Mouse (Mus musculus): ENCODE results near the gene Tubgcp6. TPM values are rescaled to one million over a fixed set of nuclear protein-coding genes. Genes with fewer than 3 reads are reported as not detected.

The Tubgcp6 gene
- total RNA-seq, 2 experiments from 2014 or later, result 20.2 to 23.4 TPM

- ATAC-seq (replicated peaks; ENCODE audit: poor library complexity, severe bottlenecking), result no peak
Measured at GRCm38 (mm10) chr15:89069336-89069840, 53.5 kb downstream of the Tubgcp6 start.

DNA sequence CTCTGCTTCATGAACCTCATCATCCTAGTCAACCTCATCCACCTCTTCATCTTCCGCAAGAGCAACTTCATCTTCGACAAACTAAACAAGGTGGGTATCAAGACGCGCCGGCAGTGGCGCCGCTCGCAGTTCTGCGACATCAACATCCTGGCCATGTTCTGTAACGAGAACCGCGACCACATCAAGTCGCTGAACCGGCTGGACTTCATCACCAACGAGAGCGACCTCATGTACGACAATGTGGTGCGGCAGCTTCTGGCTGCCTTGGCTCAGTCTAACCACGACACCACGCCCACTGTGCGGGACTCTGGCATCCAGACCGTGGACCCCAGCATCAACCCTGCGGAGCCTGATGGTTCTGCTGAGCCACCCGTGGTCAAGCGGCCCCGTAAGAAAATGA lies 54.7 kb downstream of the Tubgcp6 start:
- ATAC-seq (replicated peaks; ENCODE audit: poor library complexity, severe bottlenecking), result no peak

GRCm38 (mm10) chr15:89067609-89068008 lies 55.3 kb downstream of the Tubgcp6 start:
- ATAC-seq (replicated peaks; ENCODE audit: poor library complexity, severe bottlenecking), result peak; percentile 63

- no peak for ATAC-seq (replicated peaks; ENCODE audit: poor library complexity, severe bottlenecking)
Measured at GRCm38 (mm10) chr15:89064891-89065290, 58.0 kb downstream of the Tubgcp6 start.

GRCm38 (mm10) chr15:89063536-89063935 lies 59.4 kb downstream of the Tubgcp6 start:
- ATAC-seq (replicated peaks; ENCODE audit: poor library complexity, severe bottlenecking), result no peak

GRCm38 (mm10) chr15:89063001-89063400 lies 59.9 kb downstream of the Tubgcp6 start:
- no peak for ATAC-seq (replicated peaks; ENCODE audit: poor library complexity, severe bottlenecking)

DNA sequence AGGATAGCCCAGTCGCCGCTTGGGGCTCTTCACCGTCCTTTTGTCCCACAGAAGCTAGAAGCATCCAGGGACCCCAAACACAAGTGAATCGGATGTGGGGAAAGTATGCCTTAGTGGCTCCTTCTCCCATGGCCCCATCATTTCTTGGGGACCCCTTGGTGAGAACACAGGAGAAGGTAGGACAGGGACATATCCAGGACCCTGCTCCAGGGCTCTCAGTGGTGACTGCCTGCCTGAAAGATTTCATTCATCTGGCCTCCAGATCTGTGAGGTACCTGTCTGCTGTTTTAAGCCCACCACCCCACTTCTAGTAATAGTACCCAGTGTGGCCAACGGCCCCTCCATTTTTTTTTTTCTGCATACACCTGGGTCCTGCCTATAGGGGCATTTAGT lies 60.4 kb downstream of the Tubgcp6 start:
- no peak for ATAC-seq (replicated peaks; ENCODE audit: poor library complexity, severe bottlenecking)

GRCm38 (mm10) chr15:89061761-89062517 lies 61.0 kb downstream of the Tubgcp6 start:
- ATAC-seq (replicated peaks; ENCODE audit: poor library complexity, severe bottlenecking), result no peak

GRCm38 (mm10) chr15:89060811-89061460 lies 62.0 kb downstream of the Tubgcp6 start:
- no peak for ATAC-seq (replicated peaks; ENCODE audit: poor library complexity, severe bottlenecking)

DNA sequence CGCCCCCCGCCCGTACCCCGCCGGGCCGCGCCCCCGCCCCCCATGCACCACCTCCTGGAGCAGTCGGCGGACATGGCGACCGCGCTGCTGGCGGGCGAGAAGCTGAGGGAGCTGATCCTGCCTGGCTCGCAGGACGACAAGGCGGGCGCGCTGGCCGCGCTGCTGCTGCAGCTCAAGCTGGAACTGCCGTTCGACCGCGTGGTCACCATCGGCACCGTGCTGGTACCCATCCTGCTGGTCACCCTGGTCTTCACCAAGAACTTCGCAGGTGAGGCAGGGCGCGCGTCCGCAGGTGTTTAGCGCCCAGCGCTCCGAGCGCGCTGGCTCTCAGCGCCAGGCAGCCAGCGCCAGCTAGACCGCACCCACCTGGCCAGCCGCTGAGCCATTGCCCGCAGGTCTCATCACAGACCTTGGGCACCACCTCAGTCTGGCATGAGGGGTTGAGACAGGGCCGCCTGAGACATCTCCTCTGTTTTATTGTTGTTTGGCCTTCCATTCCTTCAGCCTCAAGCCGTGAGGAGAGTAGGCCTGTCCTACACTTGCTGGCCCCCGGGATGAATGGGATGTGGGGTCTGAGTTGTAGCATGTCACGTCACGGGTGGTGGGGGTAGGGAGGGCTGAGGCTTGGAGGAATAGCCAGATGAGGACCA lies 62.8 kb downstream of the Tubgcp6 start:
- 0 out of 2 replicates have a peak, but pooled peaks have one; percentile 29 for ATAC-seq (replicated peaks; ENCODE audit: poor library complexity, severe bottlenecking)

DNA sequence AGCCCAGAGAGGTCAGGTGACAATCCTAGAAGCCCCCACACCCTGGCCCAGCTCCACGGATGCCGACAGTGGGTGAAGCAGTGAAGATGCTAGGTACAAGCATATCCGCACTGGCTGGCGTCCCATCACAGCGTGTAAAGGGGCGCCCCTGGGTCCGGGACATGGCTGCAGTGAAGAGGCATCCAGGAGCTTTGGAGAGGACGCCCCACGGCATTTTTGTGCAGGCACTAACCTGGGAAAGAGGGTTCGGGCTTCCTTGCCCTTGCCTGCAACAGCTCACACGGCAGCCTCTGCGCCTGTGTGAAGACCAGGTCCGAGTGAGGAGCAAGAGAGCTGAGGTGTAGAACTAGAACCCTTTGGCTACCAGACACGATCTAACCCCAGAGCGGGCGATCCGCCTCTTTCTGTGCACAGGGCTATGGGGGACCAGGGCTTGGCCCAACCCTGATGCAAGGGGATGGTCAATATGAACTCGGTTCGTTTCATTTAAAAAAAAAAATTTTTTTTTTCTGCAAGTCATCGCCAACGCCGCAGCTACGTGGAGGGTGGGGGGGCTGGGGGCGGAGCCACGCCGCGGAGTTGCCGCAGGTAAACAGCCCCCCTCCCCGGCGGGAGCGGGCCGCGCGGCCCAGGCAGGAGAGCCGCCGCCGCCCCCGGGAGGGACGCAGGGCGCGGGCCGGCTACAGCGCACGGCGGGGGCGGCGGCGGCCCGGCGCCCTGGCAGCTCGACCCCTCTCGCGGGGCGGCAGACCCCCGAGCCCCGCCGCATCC lies 63.6 kb downstream of the Tubgcp6 start, which contains the start of gene Panx2:
Gene Panx2 (plus strand): TSS at position 574 of the 771 bp plus-strand sequence.
- peak; percentile 49 for ATAC-seq (replicated peaks; ENCODE audit: poor library complexity, severe bottlenecking)

DNA sequence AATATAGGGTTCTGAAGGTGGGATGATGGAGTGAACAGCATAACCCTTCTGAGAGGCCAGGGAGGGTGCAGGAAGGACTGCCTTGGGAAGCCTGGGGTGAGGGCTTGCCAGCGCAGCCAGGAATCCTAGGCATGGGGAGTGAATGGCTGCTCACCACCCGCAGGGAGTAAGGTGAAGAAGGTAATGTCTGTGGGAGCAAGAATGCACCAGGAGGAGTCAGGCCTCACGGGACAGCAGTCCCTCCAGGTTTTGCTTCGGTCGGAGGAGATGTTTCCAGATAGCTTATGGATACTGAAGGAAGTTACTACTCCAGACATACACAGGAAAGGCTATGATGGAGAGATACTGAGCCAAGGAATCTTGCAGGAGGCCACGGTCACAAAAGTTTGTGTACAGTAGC lies 64.2 kb downstream of the Tubgcp6 start:
- ATAC-seq (replicated peaks; ENCODE audit: poor library complexity, severe bottlenecking), result no peak

DNA sequence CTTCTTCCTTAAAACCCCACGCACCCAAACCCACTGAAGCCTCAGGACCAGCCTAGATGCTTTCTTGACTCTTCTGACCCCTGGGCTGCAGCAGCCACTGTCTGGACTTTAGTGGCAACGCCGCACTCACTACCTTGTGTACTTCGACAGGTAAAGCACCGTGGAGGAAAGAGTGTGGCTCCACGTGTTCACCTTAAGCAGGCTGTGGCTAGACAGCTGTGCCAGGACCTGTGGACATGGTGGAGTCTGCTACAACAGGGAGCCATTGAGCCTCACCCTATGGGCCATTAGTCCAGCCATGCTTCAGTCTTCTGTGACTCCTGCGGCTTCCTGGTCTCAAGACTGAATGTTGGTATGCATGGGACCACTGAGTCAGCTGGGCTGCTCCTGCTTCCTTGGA lies 68.2 kb downstream of the Tubgcp6 start:
- no peak for ATAC-seq (replicated peaks; ENCODE audit: poor library complexity, severe bottlenecking)

Other genes with a start within 250 kb of the Tubgcp6 start
- not detected in 2 replicates for gene Ttll8, start 168.7 kb downstream of the Tubgcp6 start, total RNA-seq (2014; fragmentation: Nextera tagmentation)
- gene Ttll8, start 168.7 kb downstream of the Tubgcp6 start, total RNA-seq (2017), result not detected in 2 replicates
- gene Mlc1, start 144.1 kb downstream of the Tubgcp6 start, total RNA-seq (2014; fragmentation: Nextera tagmentation), result not detected in 2 replicates
- gene Mlc1, start 144.1 kb downstream of the Tubgcp6 start, total RNA-seq (2017), result not detected in 2 replicates
- not detected in 2 replicates for gene Mov10l1, start 140.2 kb downstream of the Tubgcp6 start, total RNA-seq (2014; fragmentation: Nextera tagmentation)
- gene Mov10l1, start 140.2 kb downstream of the Tubgcp6 start, total RNA-seq (2017), result not detected in 2 replicates
- gene Panx2, start 63.4 kb downstream of the Tubgcp6 start, total RNA-seq (2014; fragmentation: Nextera tagmentation), result not detected in 2 replicates
- not detected in 2 replicates for gene Panx2, start 63.4 kb downstream of the Tubgcp6 start, total RNA-seq (2017)
- gene Trabd, start 48.0 kb downstream of the Tubgcp6 start, total RNA-seq (2014; fragmentation: Nextera tagmentation), result 38.0 and 44.2 TPM in 2 replicates
- gene Trabd, start 48.0 kb downstream of the Tubgcp6 start, total RNA-seq (2017), result 36.9 and 39.8 TPM in 2 replicates
- 11.6 and 21.8 TPM in 2 replicates for gene Selenoo, start 34.0 kb downstream of the Tubgcp6 start, total RNA-seq (2014; fragmentation: Nextera tagmentation)
- 13.6 and 16.2 TPM in 2 replicates for gene Selenoo, start 34.0 kb downstream of the Tubgcp6 start, total RNA-seq (2017)
- 11.3 and 14.7 TPM in 2 replicates for gene Hdac10, start 5.6 kb upstream of the Tubgcp6 start, total RNA-seq (2014; fragmentation: Nextera tagmentation)
- 11.2 and 13.9 TPM in 2 replicates for gene Hdac10, start 5.6 kb upstream of the Tubgcp6 start, total RNA-seq (2017)
- gene Mapk12, start 17.6 kb upstream of the Tubgcp6 start, total RNA-seq (2014; fragmentation: Nextera tagmentation), result not detected in 2 replicates
- 0.93 TPM in 1 of 2 replicates, not detected in the other for gene Mapk12, start 17.6 kb upstream of the Tubgcp6 start, total RNA-seq (2017)
- not detected in 2 replicates for gene Mapk11, start 26.5 kb upstream of the Tubgcp6 start, total RNA-seq (2014; fragmentation: Nextera tagmentation)
- not detected in 2 replicates for gene Mapk11, start 26.5 kb upstream of the Tubgcp6 start, total RNA-seq (2017)
- 19.1 and 23.4 TPM in 2 replicates for gene Plxnb2, start 57.7 kb upstream of the Tubgcp6 start, total RNA-seq (2014; fragmentation: Nextera tagmentation)
- 11.0 and 14.7 TPM in 2 replicates for gene Plxnb2, start 57.7 kb upstream of the Tubgcp6 start, total RNA-seq (2017)
- gene Dennd6b, start 73.4 kb upstream of the Tubgcp6 start, total RNA-seq (2014; fragmentation: Nextera tagmentation), result 4.3 and 6.1 TPM in 2 replicates
- 2.5 and 4.7 TPM in 2 replicates for gene Dennd6b, start 73.4 kb upstream of the Tubgcp6 start, total RNA-seq (2017)
- 9.2 and 10.5 TPM in 2 replicates for gene Ppp6r2, start 88.4 kb upstream of the Tubgcp6 start, total RNA-seq (2014; fragmentation: Nextera tagmentation)
- gene Ppp6r2, start 88.4 kb upstream of the Tubgcp6 start, total RNA-seq (2017), result 5.8 and 6.4 TPM in 2 replicates
- 88.1 and 131 TPM in 2 replicates for gene Sbf1, start 192.2 kb upstream of the Tubgcp6 start, total RNA-seq (2014; fragmentation: Nextera tagmentation)
- 43.1 and 52.0 TPM in 2 replicates for gene Sbf1, start 192.2 kb upstream of the Tubgcp6 start, total RNA-seq (2017)
- not detected in 2 replicates for gene Adm2, start 199.6 kb upstream of the Tubgcp6 start, total RNA-seq (2014; fragmentation: Nextera tagmentation)
- not detected in 2 replicates for gene Adm2, start 199.6 kb upstream of the Tubgcp6 start, total RNA-seq (2017)
- gene Miox, start 211.3 kb upstream of the Tubgcp6 start, total RNA-seq (2014; fragmentation: Nextera tagmentation), result not detected in 2 replicates
- not detected in 2 replicates for gene Miox, start 211.3 kb upstream of the Tubgcp6 start, total RNA-seq (2017)
- 15.4 and 22.3 TPM in 2 replicates for gene Lmf2, start 232.5 kb upstream of the Tubgcp6 start, total RNA-seq (2014; fragmentation: Nextera tagmentation)
- 8.9 and 11.0 TPM in 2 replicates for gene Lmf2, start 232.5 kb upstream of the Tubgcp6 start, total RNA-seq (2017)
- gene Ncaph2, start 232.6 kb upstream of the Tubgcp6 start, total RNA-seq (2014; fragmentation: Nextera tagmentation), result 87.4 and 136 TPM in 2 replicates
- gene Ncaph2, start 232.6 kb upstream of the Tubgcp6 start, total RNA-seq (2017), result 92.2 and 118 TPM in 2 replicates

Data from granulocyte monocyte progenitor cell, adult 5-6 weeks (primary cell).